Mouse (Mus musculus): Measurements from ENCODE around the gene Nags. TPM values are rescaled to one million over a fixed set of nuclear protein-coding genes. Genes with fewer than 3 reads are reported as not detected.

The Nags gene
- polyA plus RNA-seq, 1 experiment from 2014 or later = 0.30 TPM

- no peak for ATAC-seq (replicated peaks)
- H3K9ac ChIP-seq = 0 out of 2 replicates have a peak overlapping the region, but pooled peaks have one; percentile 67
- WGBS = 44% methylated on average over 4 of the region's 4 CpGs
- no peak overlapping the region for H3K27ac ChIP-seq
- peaks cover 18% of the 10 kb centered on the region; the same call in 1 of the 2 replicates for H3K36me3 ChIP-seq (replicated peaks)
- no peaks in the 10 kb centered on the region for H3K27me3 ChIP-seq (replicated peaks)
- H3K4me3 ChIP-seq = peak overlapping the region; percentile 64
- H3K9me3 ChIP-seq = no peaks in the 10 kb centered on the region
- peak overlapping the region; percentile 79 for H3K4me2 ChIP-seq
- peaks cover 25% of the 10 kb centered on the region for H3K4me1 ChIP-seq
These were observed 45.5 kb downstream of the Nags start for GRCm38 (mm10) chr11:102190848-102191247.

- peaks cover 39% of the 10 kb centered on the region for H3K36me3 ChIP-seq (replicated peaks)
- ATAC-seq (replicated peaks) = no peak
These were observed 48.5 kb downstream of the Nags start for GRCm38 (mm10) chr11:102193657-102194440.

GRCm38 (mm10) chr11:102196018-102196797 is 50.9 kb downstream of the Nags start:
- Histone ChIP-seq H3K36me3 (replicated peaks) (peaks cover 48% of the 10 kb centered on the region), H3K4me2 (no peak overlapping the region), H3K4me1 (peaks cover 4% of the 10 kb centered on the region), H3K4me3 (no peak overlapping the region), H3K9me3 (no peaks in the 10 kb centered on the region), H3K27ac (no peak overlapping the region), H3K9ac (no peak overlapping the region), H3K27me3 (replicated peaks) (no peaks in the 10 kb centered on the region)
- no peak for ATAC-seq (replicated peaks)
- WGBS = 88% methylated on average over 21 of the region's 21 CpGs

More at GRCm38 (mm10) chr11:102193657-102194440, 48.5 kb downstream of the Nags start:
- Histone ChIP-seq H3K27ac (no peak overlapping the region), H3K4me1 (peaks cover 22% of the 10 kb centered on the region), H3K9me3 (no peaks in the 10 kb centered on the region), H3K4me2 (no peak overlapping the region), H3K27me3 (replicated peaks) (no peaks in the 10 kb centered on the region), H3K4me3 (no peak overlapping the region), H3K9ac (no peak overlapping the region)
- 89% methylated on average over 9 of the region's 9 CpGs for WGBS

GRCm38 (mm10) chr11:102198245-102198644 is 52.9 kb downstream of the Nags start:
- H3K4me3 ChIP-seq = no peak overlapping the region
- WGBS = 73% methylated on average over 6 of the region's 6 CpGs
- ATAC-seq (replicated peaks) = no peak

More at GRCm38 (mm10) chr11:102198245-102198644, 52.9 kb downstream of the Nags start:
- Histone ChIP-seq H3K9me3 (no peaks in the 10 kb centered on the region), H3K27ac (no peak overlapping the region), H3K9ac (no peak overlapping the region), H3K36me3 (replicated peaks) (peaks cover 47% of the 10 kb centered on the region), H3K4me2 (no peak overlapping the region), H3K4me1 (no peaks in the 10 kb centered on the region), H3K27me3 (replicated peaks) (no peaks in the 10 kb centered on the region)

Other genes with a start within 250 kb of the Nags start
- not detected in 2 replicates for gene Sost, start 178.5 kb upstream of the Nags start, polyA plus RNA-seq (2015; fragmentation: Nextera tagmentation; extraction: Ambion mirVana)
- gene Cfap97d1, start 161.2 kb upstream of the Nags start, polyA plus RNA-seq (2015; fragmentation: Nextera tagmentation; extraction: Ambion mirVana) = not detected in 2 replicates
- 21.7 and 22.2 TPM in 2 replicates for gene Dusp3, start 158.5 kb upstream of the Nags start, polyA plus RNA-seq (2015; fragmentation: Nextera tagmentation; extraction: Ambion mirVana)
- 60.1 and 62.9 TPM in 2 replicates for gene Mpp3, start 117.1 kb upstream of the Nags start, polyA plus RNA-seq (2015; fragmentation: Nextera tagmentation; extraction: Ambion mirVana)
- 0.31 and 0.43 TPM in 2 replicates for gene Cd300lg, start 104.0 kb upstream of the Nags start, polyA plus RNA-seq (2015; fragmentation: Nextera tagmentation; extraction: Ambion mirVana)
- 33.4 and 36.4 TPM in 2 replicates for gene Mpp2, start 57.0 kb upstream of the Nags start, polyA plus RNA-seq (2015; fragmentation: Nextera tagmentation; extraction: Ambion mirVana)
- gene Ppy, start 44.2 kb upstream of the Nags start, polyA plus RNA-seq (2015; fragmentation: Nextera tagmentation; extraction: Ambion mirVana) = not detected in 2 replicates
- not detected in 2 replicates for gene Pyy, start 37.7 kb upstream of the Nags start, polyA plus RNA-seq (2015; fragmentation: Nextera tagmentation; extraction: Ambion mirVana)
- 45.3 and 46.5 TPM in 2 replicates for gene Tmem101, start 10.9 kb downstream of the Nags start, polyA plus RNA-seq (2015; fragmentation: Nextera tagmentation; extraction: Ambion mirVana)
- 111 and 118 TPM in 2 replicates for gene Lsm12, start 39.8 kb downstream of the Nags start, polyA plus RNA-seq (2015; fragmentation: Nextera tagmentation; extraction: Ambion mirVana)
- 38.6 and 43.3 TPM in 2 replicates for gene G6pc3, start 44.1 kb downstream of the Nags start, polyA plus RNA-seq (2015; fragmentation: Nextera tagmentation; extraction: Ambion mirVana)
- 90.3 and 105 TPM in 2 replicates for gene Hdac5, start 84.7 kb downstream of the Nags start, polyA plus RNA-seq (2015; fragmentation: Nextera tagmentation; extraction: Ambion mirVana)
- 2.2 and 2.5 TPM in 2 replicates for gene BC030867, start 103.4 kb downstream of the Nags start, polyA plus RNA-seq (2015; fragmentation: Nextera tagmentation; extraction: Ambion mirVana)
- 0.05 TPM in 1 of 2 replicates, not detected in the other for gene Asb16, start 123.2 kb downstream of the Nags start, polyA plus RNA-seq (2015; fragmentation: Nextera tagmentation; extraction: Ambion mirVana)
- 82.3 and 84.4 TPM in 2 replicates for gene Tmub2, start 139.4 kb downstream of the Nags start, polyA plus RNA-seq (2015; fragmentation: Nextera tagmentation; extraction: Ambion mirVana)
- gene Atxn7l3, start 151.1 kb downstream of the Nags start, polyA plus RNA-seq (2015; fragmentation: Nextera tagmentation; extraction: Ambion mirVana) = 31.6 and 31.8 TPM in 2 replicates
- gene Ubtf, start 174.2 kb downstream of the Nags start, polyA plus RNA-seq (2015; fragmentation: Nextera tagmentation; extraction: Ambion mirVana) = 82.8 and 83.9 TPM in 2 replicates
- 2.9 and 3.8 TPM in 2 replicates for gene Slc4a1, start 220.7 kb downstream of the Nags start, polyA plus RNA-seq (2015; fragmentation: Nextera tagmentation; extraction: Ambion mirVana)
- gene Rundc3a, start 247.9 kb downstream of the Nags start, polyA plus RNA-seq (2015; fragmentation: Nextera tagmentation; extraction: Ambion mirVana) = 160 and 165 TPM in 2 replicates